Mouse (Mus musculus): Measurements from ENCODE around the gene Gm20388. TPM values are rescaled to one million over a fixed set of nuclear protein-coding genes. Genes with fewer than 3 reads are reported as not detected.

Gm20388 gene
- total RNA-seq, 2 experiments from 2014 or later = 5.8 TPM; not detected in 1

DNA sequence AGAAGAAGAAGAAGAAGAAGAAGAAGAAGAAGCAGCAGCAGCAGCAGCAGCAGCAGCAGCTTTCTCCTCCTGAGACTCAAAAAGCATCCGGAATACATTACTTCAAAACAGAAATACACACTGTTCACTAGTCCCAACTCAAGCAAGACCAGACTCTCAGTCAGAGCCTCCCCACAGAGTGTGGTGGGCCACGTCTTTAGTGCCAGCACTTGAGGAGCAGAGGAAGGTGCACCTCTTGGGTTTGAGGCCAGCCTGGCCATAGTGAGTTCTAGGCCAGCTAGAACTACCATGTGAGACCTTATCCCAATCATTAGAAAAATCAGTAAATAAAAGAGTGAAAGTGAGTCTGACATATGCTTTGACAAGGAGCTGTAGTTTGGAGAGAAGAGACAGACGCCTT, 3073.5 kb downstream of the Gm20388 start:
- DNase-seq = no peak

GRCm38 (mm10) chr8:122986501-122987184, 3076.0 kb downstream of the Gm20388 start:
- DNase-seq = no peak

- peak; percentile 12 for DNase-seq
Observed at GRCm38 (mm10) chr8:122987255-122987654, 3076.6 kb downstream of the Gm20388 start.

- no peak for DNase-seq
Observed at GRCm38 (mm10) chr8:122988955-122989354, 3078.3 kb downstream of the Gm20388 start.

GRCm38 (mm10) chr8:122989976-122990375, 3079.3 kb downstream of the Gm20388 start:
- no peak for DNase-seq

GRCm38 (mm10) chr8:122991368-122991767, 3080.7 kb downstream of the Gm20388 start:
- DNase-seq = no peak

- DNase-seq = no peak
Observed at GRCm38 (mm10) chr8:122992296-122992695, 3081.7 kb downstream of the Gm20388 start.

DNA sequence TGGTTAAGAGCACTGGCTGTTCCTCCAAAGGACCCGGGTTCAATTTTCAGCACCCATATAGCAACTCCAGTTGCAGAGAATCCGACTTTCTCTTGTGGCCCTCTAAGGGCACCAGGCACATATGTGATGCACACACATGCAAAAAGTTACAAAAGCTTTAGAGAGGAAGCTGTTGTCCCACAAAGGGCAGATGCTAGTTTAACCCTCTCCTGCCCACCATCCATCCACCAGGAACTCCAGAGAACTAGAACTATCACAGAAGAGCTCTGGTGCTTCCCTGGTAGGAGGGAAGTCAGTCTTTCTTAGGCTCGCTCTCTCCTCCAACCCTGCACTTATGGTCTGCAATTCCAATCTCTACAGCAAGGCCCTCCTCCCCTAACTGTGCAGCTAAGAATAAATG, 3082.4 kb downstream of the Gm20388 start:
- DNase-seq = no peak

DNA sequence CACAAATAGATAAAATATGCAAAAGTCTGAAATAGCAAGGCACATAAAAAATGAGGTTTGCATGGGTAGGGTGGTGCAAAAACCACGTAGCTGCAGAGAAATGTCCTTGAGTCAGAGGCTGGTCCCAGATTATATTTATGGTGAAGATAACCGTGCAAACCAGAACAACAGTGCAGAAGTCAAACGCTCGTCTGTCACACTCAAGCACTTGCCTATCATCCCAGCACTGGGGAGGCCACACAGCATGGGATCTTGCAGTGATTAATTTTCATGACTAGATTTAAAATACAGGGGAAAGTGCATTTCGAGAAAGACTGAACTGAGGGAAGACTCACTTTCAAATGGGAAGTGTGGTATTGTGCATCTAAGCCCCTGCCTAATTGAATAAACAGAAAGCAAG, 3083.1 kb downstream of the Gm20388 start:
- DNase-seq = no peak

- DNase-seq = no peak
Observed at GRCm38 (mm10) chr8:122997963-122998362, 3087.3 kb downstream of the Gm20388 start.

DNA sequence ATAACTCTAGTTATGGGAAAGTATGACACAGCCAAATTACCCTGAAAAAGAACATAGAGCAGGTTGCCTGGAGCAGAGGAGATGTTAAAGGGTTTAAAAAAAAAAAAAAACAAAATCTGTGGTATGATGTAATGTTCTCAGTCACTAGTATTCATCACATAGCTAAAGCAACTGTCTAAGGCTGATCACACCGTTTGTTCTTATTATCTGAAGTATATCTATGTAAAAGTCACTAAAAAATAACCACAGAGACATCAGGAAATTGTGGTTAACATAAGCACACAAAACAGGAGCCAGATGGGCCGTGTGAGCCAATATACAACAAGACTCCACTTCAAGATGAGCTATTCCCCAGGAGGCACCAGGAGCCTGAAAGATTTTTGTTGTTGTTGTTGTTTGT, 3089.7 kb downstream of the Gm20388 start:
- DNase-seq = no peak

DNA sequence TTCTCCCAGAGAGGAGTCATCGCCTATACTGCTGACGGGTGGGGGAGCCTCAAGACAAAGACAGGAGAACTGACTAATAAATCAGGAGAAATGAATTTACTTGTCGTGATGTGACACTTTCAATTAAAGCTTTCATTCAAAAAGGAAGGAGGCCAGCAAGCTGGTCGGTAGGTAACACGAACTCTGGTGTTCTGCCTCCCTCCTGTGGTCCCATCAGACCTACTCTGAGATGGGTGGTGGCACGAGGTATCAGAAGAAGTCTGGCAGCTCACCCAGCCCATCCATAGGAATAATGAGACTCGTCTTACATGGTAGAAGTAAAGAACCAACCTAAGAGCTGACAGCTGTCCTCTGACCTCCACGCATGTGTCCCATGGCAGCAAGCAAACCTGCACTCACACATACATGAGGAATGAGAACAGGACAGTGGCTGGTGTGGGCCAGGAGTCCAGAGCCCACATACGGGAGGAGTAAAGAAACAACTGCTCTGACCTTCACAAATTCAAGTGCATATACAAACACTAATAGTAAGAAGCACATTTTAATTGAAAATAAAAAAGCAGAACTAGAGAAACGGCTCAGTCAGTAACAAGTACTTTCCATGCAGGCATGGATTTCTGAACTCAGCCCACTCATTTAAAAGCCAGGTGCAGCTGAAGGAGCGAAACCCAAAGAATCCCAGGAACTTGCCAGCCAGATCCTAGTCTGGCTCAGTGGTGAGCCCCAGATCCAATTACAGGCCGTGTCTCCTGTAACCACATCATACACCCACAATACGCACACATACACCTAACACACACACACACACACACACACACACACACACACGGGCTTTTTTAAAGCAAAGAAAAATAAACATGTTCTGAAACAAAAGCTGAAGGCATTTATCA, 3093.6 kb downstream of the Gm20388 start:
- no peak for DNase-seq

DNA sequence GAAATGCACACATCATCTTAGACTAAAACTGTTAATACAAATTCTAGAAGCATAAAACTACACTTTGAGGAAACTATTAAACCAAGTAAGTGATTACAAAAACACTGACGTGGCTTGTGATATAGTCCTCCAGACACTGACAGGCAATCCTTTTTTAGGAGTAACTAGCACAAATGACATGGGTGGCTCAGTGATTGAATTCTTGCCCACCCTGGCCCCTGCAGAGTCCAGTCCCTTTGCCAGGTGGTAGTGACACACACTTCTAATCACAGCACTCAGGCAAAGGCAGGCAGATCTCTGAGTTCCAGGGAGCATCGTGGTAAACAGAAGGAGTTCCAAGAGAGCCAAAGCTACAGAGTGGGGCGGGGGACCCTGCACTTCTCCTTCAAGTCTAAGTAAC, 3094.7 kb downstream of the Gm20388 start:
- no peak for DNase-seq

GRCm38 (mm10) chr8:123005805-123006204, 3095.2 kb downstream of the Gm20388 start:
- DNase-seq = no peak

- DNase-seq = no peak
Observed at GRCm38 (mm10) chr8:123011321-123011720, 3100.7 kb downstream of the Gm20388 start.

- no peak for DNase-seq
Observed at GRCm38 (mm10) chr8:123014429-123014828, 3103.8 kb downstream of the Gm20388 start.

GRCm38 (mm10) chr8:123015074-123015473, 3104.4 kb downstream of the Gm20388 start:
- no peak for DNase-seq

GRCm38 (mm10) chr8:123017143-123017542, 3106.5 kb downstream of the Gm20388 start:
- no peak for DNase-seq

- no peak for DNase-seq
Observed at GRCm38 (mm10) chr8:123018484-123019164, 3108.0 kb downstream of the Gm20388 start.

DNA sequence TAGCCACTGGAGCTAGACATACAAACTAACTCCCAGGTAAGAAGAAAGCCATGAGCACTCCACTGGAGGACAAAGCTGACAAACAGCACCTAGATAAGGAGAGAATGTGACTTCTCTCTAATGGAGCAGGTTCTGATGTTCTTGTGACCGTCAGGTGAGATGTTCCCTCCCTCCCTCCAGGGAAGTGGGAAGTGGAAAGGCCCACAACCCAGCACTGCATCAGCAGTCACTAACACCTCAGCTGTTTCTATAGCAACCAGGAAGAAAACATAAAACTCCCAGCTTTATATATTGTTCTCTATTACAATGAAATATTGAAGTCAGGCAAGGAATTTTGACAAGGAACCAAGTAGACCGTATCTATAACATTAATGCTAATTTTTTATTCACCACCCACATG, 3109.4 kb downstream of the Gm20388 start:
- no peak for DNase-seq

DNA sequence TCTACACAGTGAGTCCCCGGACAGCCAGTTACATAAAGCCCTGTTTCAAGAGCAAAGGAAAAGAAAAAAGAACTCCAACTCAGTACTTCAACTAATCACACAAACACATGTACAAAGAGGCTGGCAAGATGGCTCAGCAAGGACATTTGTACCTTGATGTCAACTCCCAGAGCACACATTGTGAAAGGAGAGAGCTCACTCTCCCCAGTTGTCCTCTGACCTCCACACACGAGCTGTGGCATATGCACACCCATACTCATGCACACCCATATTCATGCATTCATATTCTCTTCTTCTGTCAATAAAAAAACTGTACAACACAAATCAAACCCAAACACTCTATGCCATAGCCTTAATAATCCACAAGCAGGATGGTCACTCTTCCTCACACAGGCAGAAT, 3110.2 kb downstream of the Gm20388 start:
- DNase-seq = no peak

GRCm38 (mm10) chr8:123021259-123021658, 3110.6 kb downstream of the Gm20388 start:
- no peak for DNase-seq

DNA sequence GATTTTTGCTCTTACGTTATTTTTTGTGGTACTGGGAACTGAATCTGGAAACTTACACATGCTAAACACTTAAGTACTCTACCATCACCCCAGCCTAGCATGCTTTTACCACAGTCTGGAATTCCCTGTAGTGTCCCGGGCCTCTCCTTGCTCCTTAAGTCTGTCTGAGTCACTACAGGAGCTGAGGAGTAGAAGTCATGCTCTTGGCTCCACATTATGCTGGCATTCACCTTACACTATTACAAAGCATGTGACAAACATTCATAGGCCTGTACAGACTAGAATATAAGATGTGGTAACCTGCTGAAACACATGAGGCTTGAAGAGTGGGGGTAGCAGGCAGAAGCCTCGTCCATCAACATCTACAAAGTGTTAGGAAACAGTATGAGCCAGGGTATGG, 3112.1 kb downstream of the Gm20388 start:
- no peak for DNase-seq

Measured in heart, postnatal 4 days (tissue).